Mouse (Mus musculus) embryonic fibroblast, embryonic 13.5 days (primary cell): ENCODE results near the gene Tbx21. TPM values are rescaled to one million over a fixed set of nuclear protein-coding genes. Genes with fewer than 3 reads are reported as not detected.
A peak's percentile ranks its signal among the peaks of the same experiment; 100 is the strongest.

Experiments used
- H3K27ac ChIP-seq: 2 replicates; pipeline ENCODE4 v1.5.1; 2012; ENCODE audit warnings: low read length, control low read depth, inconsistent platforms; ENCODE audit not compliant: insufficient read depth
- H3K4me1 ChIP-seq: 2 replicates; pipeline ENCODE4 v1.6.1; 2011; ENCODE audit warnings: low read length; ENCODE audit not compliant: control insufficient read depth, insufficient read depth
- H3K4me3 ChIP-seq: 2 replicates; pipeline ENCODE4 v1.5.1; 2011; ENCODE audit warnings: mild to moderate bottlenecking, control low read depth, low read length; ENCODE audit not compliant: insufficient read depth
- CTCF ChIP-seq: IDR thresholded peaks from 2 replicates; pipeline ENCODE4 v1.5.1; 2011; ENCODE audit warnings: mild to moderate bottlenecking, control low read depth, low read length, moderate library complexity, borderline replicate concordance; ENCODE audit not compliant: insufficient read depth
- POLR2A ChIP-seq: IDR thresholded peaks from 2 replicates; pipeline ENCODE4 v1.6.1; 2011; ENCODE audit warnings: low read depth, mild to moderate bottlenecking, control low read depth, low read length, moderate library complexity
- polyA plus RNA-seq: library from polyadenylated mRNA; stranded (reverse); fragments of >200 nt; gene quantifications from 2 replicates; pipeline ENCODE4 v1.2.4, GENCODE M21; 2011; ENCODE audit warnings: low read depth; ENCODE audit not compliant: missing spikeins, insufficient read length

Tbx21 gene
- polyA plus RNA-seq, 1 experiment: not detected

DNA sequence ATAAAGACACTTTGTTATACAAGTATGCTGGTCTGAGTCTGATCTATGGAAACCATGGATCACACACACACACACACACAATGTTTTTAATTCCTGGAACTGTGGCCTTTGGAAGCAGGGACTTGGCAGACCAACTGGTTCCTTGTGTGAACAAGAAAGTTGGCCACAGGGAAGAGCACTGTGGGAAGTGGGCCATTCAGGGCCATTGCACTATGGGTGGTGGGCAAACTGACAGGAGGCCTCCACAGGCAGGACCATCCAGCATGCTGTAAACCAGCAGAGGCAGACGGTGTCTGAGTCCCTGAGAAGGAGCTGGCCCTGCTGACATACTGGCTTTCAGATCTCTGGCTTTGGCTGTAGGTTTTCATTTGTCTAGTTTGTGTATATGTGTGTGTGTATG is 45.8 kb downstream of the Tbx21 start:
- no peak overlapping the region for H3K27ac ChIP-seq
- no peak overlapping the region for H3K4me3 ChIP-seq
- TF ChIP-seq CTCF: no peak
- TF ChIP-seq POLR2A: no peak
- no peaks in the 10 kb centered on the region for H3K4me1 ChIP-seq

DNA sequence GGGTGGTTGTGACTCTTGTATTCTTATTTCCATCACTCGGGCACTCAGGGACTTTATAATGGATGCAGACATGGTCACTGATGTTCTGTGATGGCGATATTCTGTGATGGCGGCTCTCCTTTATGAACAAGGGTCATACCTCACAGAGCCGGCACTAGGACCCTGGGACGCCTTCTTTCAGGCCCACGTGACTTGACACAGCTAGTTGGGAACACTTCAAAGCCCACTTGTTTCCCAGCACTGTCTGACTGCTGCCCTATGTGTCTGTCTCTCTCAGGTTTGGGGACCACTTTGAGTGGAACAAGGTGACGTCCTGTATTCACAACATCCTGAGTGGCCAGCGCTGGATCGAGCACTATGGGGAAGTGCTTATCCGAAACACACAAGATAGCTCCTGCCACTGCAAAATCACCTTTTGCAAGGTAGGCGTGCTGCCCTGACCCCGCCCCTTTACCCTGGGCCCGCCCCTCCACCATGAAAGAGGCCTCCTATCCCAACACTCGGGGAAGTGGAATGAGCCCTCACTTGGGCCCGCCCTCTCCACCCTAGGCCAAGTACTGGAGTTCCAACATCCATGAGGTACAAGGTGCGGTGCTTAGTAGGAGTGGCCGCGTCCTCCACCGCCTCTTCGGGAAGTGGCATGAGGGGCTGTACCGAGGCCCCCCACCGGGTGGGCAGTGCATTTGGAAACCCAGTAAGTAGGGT is 48.3 kb downstream of the Tbx21 start:
- Histone ChIP-seq H3K27ac (no peak overlapping the region), H3K4me1 (no peaks in the 10 kb centered on the region), H3K4me3 (no peak overlapping the region)
- no peak for TF ChIP-seq CTCF
- no peak for TF ChIP-seq POLR2A

DNA sequence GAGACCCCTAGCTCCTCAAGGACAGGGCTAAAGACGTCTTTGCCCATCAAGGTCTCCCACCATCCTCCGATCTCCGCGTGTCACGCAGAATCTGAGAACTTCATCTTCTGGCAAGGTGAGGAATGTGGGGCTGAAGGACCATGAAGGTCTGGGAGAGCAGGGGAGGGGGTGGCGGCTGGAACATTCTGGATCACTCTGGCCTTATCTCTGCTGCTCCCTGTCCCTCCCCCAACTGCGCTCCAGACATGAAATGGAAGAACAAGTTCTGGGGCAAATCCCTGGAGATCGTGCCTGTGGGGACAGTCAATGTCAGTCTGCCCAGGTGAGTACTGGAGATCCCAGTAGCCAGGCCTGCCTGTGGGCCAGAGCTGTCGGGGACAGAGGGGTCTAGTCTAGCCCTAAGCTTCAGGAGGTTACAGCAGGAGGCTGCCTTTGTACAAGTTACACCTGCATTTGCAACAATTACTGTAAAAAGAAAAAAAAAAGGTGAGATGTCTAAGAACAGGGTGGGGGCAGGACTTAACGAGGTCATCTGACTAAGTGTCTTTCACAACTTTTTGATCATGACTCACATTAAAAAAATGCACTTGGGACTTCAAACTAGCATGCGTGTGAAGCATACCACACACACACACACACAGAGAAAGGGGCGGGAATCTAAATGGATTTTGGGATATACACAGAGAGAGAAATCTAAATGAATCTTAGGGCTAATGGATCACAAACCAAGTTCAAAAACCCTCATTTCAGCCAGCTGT is 49.4 kb downstream of the Tbx21 start:
- Histone ChIP-seq H3K4me3 (no peak overlapping the region), H3K4me1 (no peaks in the 10 kb centered on the region), H3K27ac (no peak overlapping the region)
- TF ChIP-seq CTCF (no peak), POLR2A (no peak)

DNA sequence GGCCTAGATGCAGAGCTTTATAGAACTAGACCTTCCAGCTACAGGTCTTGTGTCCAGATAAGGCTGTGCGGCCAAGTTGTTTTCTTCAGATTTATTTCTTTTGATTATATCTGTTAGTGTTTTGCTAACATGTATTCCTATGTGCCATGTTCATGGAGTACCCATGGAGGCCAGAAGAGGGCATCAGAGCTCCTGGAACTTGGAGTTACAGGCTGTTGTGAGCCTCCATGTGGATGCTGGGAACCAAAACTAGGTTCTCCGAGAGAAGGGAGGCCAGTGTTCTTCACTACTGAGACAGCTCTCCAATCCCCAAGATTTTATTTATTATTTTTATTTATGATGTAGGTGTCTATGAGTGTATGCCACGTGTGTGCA is 51.2 kb downstream of the Tbx21 start:
- no peak for TF ChIP-seq CTCF
- TF ChIP-seq POLR2A: no peak
- H3K4me1 ChIP-seq: no peaks in the 10 kb centered on the region
- no peak overlapping the region for H3K27ac ChIP-seq
- H3K4me3 ChIP-seq: no peak overlapping the region

DNA sequence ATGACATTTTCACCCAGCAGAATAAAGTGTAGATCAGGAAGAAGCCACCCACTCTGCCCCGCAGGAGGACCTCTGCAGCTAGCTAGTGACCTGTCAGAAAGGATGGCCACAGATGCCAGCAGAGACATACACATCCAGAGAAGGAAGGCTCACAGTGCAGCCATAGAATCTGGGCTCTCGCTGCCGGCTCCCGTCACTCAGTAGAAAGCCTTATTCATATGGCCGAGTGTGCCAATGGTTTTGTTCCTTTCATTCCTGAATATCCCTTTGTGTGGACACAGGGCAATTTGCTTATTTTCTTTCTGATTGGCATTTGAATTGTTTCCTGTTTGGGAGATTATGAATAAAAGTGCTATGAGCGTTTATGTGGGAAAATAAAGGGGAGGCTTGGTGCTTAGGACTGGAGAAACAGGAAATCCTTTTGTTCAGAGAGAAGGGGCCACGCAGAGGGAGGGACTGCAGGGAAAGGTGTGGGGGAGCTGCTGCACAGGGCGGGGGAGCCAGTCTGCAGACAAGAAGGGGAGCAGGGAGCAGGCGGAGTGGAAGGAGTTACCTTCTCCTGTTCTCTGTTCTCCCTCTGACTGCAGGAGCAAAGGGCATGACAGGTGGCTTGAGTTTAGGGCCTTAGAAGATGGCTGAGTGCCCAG is 51.7 kb downstream of the Tbx21 start:
- Histone ChIP-seq H3K4me1 (no peaks in the 10 kb centered on the region), H3K27ac (no peak overlapping the region), H3K4me3 (no peak overlapping the region)
- no peak for TF ChIP-seq CTCF
- no peak for TF ChIP-seq POLR2A

DNA sequence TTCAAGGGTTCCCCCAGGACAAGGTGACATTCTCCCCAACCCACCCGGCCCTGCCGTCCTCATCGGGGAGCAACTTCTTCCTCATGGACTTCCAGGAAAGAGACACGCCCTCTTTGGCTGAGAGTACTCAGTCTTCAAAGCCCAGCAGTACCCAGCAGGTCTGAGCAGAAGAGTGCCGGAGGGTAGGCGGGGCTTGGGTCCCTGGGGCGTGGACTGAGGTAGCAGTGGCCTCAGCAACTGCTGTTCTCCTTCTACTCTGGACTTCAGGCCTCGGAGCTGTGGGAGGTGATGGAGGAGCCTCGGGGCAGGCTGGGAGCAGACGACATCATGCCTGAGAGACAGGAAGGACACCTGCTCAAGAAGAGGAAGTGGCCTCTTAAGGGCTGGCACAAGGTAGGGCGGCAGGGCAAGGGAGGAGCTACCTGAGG is 62.9 kb downstream of the Tbx21 start:
- Histone ChIP-seq H3K4me3 (peak overlapping the region; percentile 11), H3K27ac (no peak overlapping the region), H3K4me1 (peaks cover 6% of the 10 kb centered on the region)
- TF ChIP-seq POLR2A (no peak), CTCF (no peak)

DNA sequence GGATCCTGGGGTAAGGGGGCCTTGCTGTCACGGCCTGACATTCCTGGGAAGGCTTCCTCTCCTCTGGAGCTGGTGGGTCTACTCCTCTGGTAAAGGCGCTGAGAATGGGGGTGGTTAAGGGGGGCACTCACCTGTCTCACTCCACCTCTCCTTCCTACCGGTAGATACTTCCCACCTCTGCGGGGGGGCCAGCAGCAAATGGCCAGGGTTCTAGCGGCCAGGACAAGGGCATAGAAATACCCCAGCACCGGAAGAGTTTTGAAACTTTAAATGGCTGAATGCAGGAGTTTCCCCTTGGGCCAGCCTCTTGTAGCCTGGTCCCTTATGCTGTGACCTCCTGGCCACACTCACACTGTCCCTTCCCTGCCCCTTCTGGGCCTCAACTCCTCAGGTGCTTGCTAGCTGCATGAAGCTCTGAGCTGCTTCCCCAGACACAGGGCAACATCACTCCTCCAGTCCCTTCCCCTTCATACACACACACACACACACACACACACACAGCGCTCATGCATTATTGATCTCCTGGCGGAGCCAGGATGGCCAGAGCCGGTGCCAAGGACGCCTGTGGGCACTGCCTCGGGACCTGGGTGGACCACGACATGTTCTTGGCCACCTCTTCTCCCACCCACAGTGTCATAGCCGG is 64.1 kb downstream of the Tbx21 start:
- H3K27ac ChIP-seq: no peak overlapping the region
- H3K4me3 ChIP-seq: peak overlapping the region; percentile 74
- peaks cover 6% of the 10 kb centered on the region for H3K4me1 ChIP-seq
- TF ChIP-seq CTCF (no peak), POLR2A (no peak)

DNA sequence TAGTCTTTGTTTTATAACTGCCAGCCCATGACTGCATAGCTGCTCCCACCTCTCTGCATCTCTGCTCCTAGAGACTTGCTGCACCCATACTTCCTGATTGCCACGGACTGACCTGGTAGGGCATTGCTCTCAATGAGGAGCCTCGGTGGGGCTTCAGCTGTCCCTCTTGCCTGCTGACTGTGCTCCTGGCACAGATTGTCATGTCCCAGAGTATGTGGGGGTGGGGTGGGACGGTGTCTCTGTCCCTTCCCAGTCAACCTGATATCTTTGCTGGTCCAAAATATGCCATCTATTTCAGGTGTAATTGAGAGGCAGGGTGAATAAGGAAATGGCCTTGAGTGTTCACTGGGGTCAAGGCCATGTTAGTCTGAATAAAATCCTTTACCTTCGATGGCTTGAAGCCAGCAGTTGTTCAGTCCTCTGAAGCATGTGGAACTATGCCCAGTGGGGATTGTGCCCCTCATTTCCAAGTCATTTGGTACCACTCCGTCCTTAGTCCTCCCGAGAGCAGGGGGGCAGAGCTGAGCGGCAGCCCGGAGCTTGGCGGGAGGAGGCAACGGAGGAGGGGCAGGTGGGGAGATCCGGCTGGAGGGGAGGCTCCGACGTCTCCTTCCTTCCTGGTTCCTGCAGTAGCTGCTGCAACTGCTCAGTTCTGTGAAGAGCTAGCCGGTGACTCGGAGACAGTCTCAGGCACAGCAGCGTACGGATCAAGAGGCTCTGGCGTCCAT is 64.8 kb downstream of the Tbx21 start, which contains the start of gene Osbpl7:
Osbpl7 (plus strand) TSS at position 413 of the 728 bp plus-strand sequence.
- Histone ChIP-seq H3K4me1 (peaks cover 6% of the 10 kb centered on the region), H3K27ac (no peak within 1 kb of the TSS), H3K4me3 (peak within 1 kb of the TSS; percentile 74)
- TF ChIP-seq POLR2A (peak; percentile 96), CTCF (peak; percentile 60; the same call in 1 of the 2 replicates)
